Mouse (Mus musculus): ENCODE measurements around the gene Rgs9bp.

Rgs9bp gene

DNA sequence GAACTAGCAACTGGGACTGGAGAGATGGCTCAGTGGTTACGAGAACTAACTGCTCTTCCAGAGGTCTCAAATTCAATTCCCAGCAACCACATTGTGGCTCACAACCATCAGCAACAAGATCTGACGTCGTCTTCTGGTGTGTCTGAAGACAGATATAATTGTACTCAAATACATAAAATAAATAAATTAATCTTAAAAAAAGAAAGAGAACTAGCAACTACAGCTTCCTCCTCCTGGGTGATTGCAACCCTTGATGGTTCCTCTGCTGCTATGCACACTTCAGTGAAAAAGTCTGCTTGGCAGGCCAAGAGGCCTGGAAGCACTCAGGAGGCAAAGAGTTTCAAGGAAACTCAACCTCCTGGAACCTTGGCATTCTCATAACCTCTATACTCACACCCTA lies 55.4 kb downstream of the Rgs9bp start:
- DNase-seq = no peak

Data from retina, postnatal 1 day (tissue).